18 mouse cellular contexts compared by ENCODE assay signal in the genomic region with DNA sequence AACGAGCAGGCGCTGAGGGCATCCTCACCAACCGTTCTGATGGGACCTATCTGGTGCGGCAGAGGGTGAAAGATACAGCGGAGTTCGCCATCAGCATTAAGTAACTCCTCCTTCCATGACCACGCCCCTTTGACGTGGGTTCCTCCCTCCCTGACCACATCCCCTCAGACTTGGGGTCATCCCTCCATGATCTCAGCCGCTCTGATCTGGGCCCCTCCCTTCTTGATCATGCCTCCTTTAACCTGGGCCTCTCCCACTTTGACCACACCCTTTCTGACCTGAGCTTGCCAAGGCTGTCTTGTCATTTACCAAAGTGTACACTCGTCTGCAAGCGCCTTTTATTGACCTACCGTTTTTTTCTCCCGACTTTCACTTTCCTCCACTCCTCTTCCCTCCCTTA. TPM values are rescaled to one million over a fixed set of nuclear protein-coding genes. Genes with fewer than 3 reads are reported as not detected.
DNase-seq lines count a peak whose midpoint lies in the region; ATAC-seq and TF ChIP-seq lines count a peak whose summit lies in the region.
"Had no signal": no experiment of that assay in that cellular context is flagged by ENCODE, and none has a peak within 500 bp of the region (broad histone marks: within the 10 kb centered on the region; RNA-seq: fewer than 3 reads in every experiment).

No protein-coding gene starts in this region.

- WGBS in lung, embryonic 14.5 days: 26% methylated on average over 13 of the region's 13 CpGs
- WGBS in intestine, embryonic 15.5 days: 33% methylated on average over 13 of the region's 13 CpGs
- WGBS in stomach, embryonic 16.5 days: 37% methylated on average over 13 of the region's 13 CpGs

- no peak overlapping the region for H3K27ac ChIP-seq in lung, embryonic 14.5 days (ENCODE audit: low read depth)
- H3K27ac ChIP-seq in ES-E14 (ENCODE audit: insufficient read depth, low read depth, low read length, poor library complexity, severe bottlenecking): no peak overlapping the region
- no peak overlapping the region for H3K27ac ChIP-seq in intestine, embryonic 15.5 days
- H3K27ac ChIP-seq in stomach, embryonic 16.5 days (ENCODE audit: low read length): no peak overlapping the region
- H3K27ac ChIP-seq: forebrain, embryonic 12.5 days; gastrocnemius, adult 2 months; limb, embryonic 13.5 days; midbrain, embryonic 15.5 days had no signal

- H3K27me3 ChIP-seq in lung, embryonic 14.5 days (ENCODE audit: insufficient read depth, low read length): no peaks in the 10 kb centered on the region
- no peaks in the 10 kb centered on the region for H3K27me3 ChIP-seq in intestine, embryonic 15.5 days (replicated peaks)
- no peaks in the 10 kb centered on the region for H3K27me3 ChIP-seq in stomach, embryonic 16.5 days (ENCODE audit: control insufficient read depth, insufficient read depth, low read length)
- H3K27me3 ChIP-seq: forebrain, embryonic 12.5 days; limb, embryonic 13.5 days; midbrain, embryonic 15.5 days had no signal

- in situ Hi-C loops in ES-E14 (cut with MboI; ENCODE audit: low sequenced_read_pairs in 2 of 2, unreplicated experiment in 2 of 2): no loop called here

- no peak for TF ChIP-seq CTCF in lung, embryonic 14.5 days (IDR thresholded peaks at IDR 0.05; ENCODE audit: low read depth)

- no peaks in the 10 kb centered on the region for H3K9me3 ChIP-seq in lung, embryonic 14.5 days (ENCODE audit: low read depth, low read length)
- no peaks in the 10 kb centered on the region for H3K9me3 ChIP-seq in ES-E14 (ENCODE audit: control insufficient read depth, insufficient read depth, low read depth, low read length)
- no peaks in the 10 kb centered on the region for H3K9me3 ChIP-seq in intestine, embryonic 15.5 days
- H3K9me3 ChIP-seq in stomach, embryonic 16.5 days (replicated peaks; ENCODE audit: control insufficient read depth, low read length): no peaks in the 10 kb centered on the region
- H3K9me3 ChIP-seq: forebrain, embryonic 12.5 days; limb, embryonic 13.5 days; midbrain, embryonic 15.5 days had no signal

- H3K9ac ChIP-seq in lung, embryonic 14.5 days: no peak overlapping the region
- H3K9ac ChIP-seq in ES-E14 (ENCODE audit: insufficient read depth, low read depth, low read length, poor library complexity, severe bottlenecking): no peak overlapping the region
- H3K9ac ChIP-seq in intestine, embryonic 15.5 days: no peak overlapping the region
- H3K9ac ChIP-seq in stomach, embryonic 16.5 days (ENCODE audit: low read length): no peak overlapping the region
- H3K9ac ChIP-seq: forebrain, embryonic 12.5 days; limb, embryonic 13.5 days; midbrain, embryonic 15.5 days had no signal

- no peaks in the 10 kb centered on the region for H3K36me3 ChIP-seq in lung, embryonic 14.5 days (ENCODE audit: insufficient read depth)
- H3K36me3 ChIP-seq in ES-E14 (ENCODE audit: control insufficient read depth, insufficient read depth, low read length, poor library complexity, severe bottlenecking): no peaks in the 10 kb centered on the region
- no peaks in the 10 kb centered on the region for H3K36me3 ChIP-seq in intestine, embryonic 15.5 days
- H3K36me3 ChIP-seq in stomach, embryonic 16.5 days (ENCODE audit: control insufficient read depth, insufficient read depth, low read length): no peaks in the 10 kb centered on the region
- H3K36me3 ChIP-seq: forebrain, embryonic 12.5 days; limb, embryonic 13.5 days; midbrain, embryonic 15.5 days had no signal

- DNase-seq in lung, embryonic 14.5 days: peak; percentile 6
- DNase-seq in lung, postnatal 14 days: no peak
- DNase-seq in ES-E14 (ENCODE audit: low read depth, low spot score): peak; percentile 42
- no peak for DNase-seq in adipocyte (ENCODE audit: low spot score)
- DNase-seq in frontal cortex, postnatal 25 days (ENCODE audit: low spot score in 2 of 2): no peak
- DNase-seq: adrenal gland, postnatal 25 days; cerebellum, postnatal 14 days; gastrocnemius, adult 2 months; heart, postnatal 4 days; kidney, adult 2 months; spleen, adult 18-20 months had no signal

- H3K4me3 ChIP-seq in lung, embryonic 14.5 days (ENCODE audit: low read depth, low read length): no peak overlapping the region
- H3K4me3 ChIP-seq in ES-E14 (ENCODE audit: insufficient read depth in 1 of 2, low read depth in 1 of 2, low read length in 2 of 2, poor library complexity in 1 of 2, severe bottlenecking in 1 of 2): peak overlapping the region in 1 of 2 experiments; percentile 16; a peak in 1 of 4 replicates
- no peak overlapping the region for H3K4me3 ChIP-seq in intestine, embryonic 15.5 days (replicated peaks)
- no peak overlapping the region for H3K4me3 ChIP-seq in stomach, embryonic 16.5 days (replicated peaks; ENCODE audit: low read length)
- H3K4me3 ChIP-seq: forebrain, embryonic 12.5 days; gastrocnemius, adult 2 months; limb, embryonic 13.5 days; midbrain, embryonic 15.5 days had no signal

- H3K4me2 ChIP-seq in lung, embryonic 14.5 days: no peak overlapping the region
- H3K4me2 ChIP-seq in intestine, embryonic 15.5 days (replicated peaks): peak overlapping the region; percentile 31; the same call in 1 of the 2 replicates
- 0 out of 2 replicates have a peak overlapping the region, but pooled peaks have one; percentile 13 for H3K4me2 ChIP-seq in stomach, embryonic 16.5 days (ENCODE audit: low read depth, low read length)
- H3K4me2 ChIP-seq: forebrain, embryonic 12.5 days; heart, embryonic 11.5 days; limb, embryonic 13.5 days; midbrain, embryonic 15.5 days had no signal

- ATAC-seq in lung, embryonic 14.5 days (ENCODE audit: insufficient read depth): no peak
- peak; percentile 66; the same call in 1 of the 2 replicates for ATAC-seq in intestine, embryonic 15.5 days
- ATAC-seq in stomach, embryonic 16.5 days (ENCODE audit: insufficient read depth, low FRiP score): peak; percentile 37; the same call in 1 of the 2 replicates
- ATAC-seq: lung, postnatal 0 days; midbrain, embryonic 15.5 days had no signal

- H3K4me1 ChIP-seq in lung, embryonic 14.5 days (ENCODE audit: insufficient read depth): no peaks in the 10 kb centered on the region
- H3K4me1 ChIP-seq in ES-E14 (ENCODE audit: control insufficient read depth in 2 of 2, insufficient read depth in 2 of 2, low read length in 2 of 2, poor library complexity in 1 of 2): peaks cover 0 to 3% of the 10 kb centered on the region in 2 experiments; a peak in 1 of 4 replicates
- H3K4me1 ChIP-seq in intestine, embryonic 15.5 days (replicated peaks): no peaks in the 10 kb centered on the region
- H3K4me1 ChIP-seq in stomach, embryonic 16.5 days (ENCODE audit: control insufficient read depth, insufficient read depth, low read length): no peaks in the 10 kb centered on the region
- H3K4me1 ChIP-seq: forebrain, embryonic 12.5 days; limb, embryonic 13.5 days; midbrain, embryonic 15.5 days had no signal

TF ChIP-seq in ES-E14, 5 proteins besides CTCF, POLR2A, EP300 and RAD21:
- no peak for TF ChIP-seq ZNF384 (IDR thresholded peaks at IDR 0.05; ENCODE audit: low read depth, low read length)
- TF ChIP-seq MAFK (IDR thresholded peaks at IDR 0.05; ENCODE audit: insufficient read depth, low read depth, low read length): no peak
- TF ChIP-seq HCFC1 (IDR thresholded peaks at IDR 0.05; ENCODE audit: borderline replicate concordance, insufficient read depth, low read length): no peak
- no peak for TF ChIP-seq CHD2 (IDR thresholded peaks at IDR 0.05; ENCODE audit: low read depth, low read length)
- no peak for TF ChIP-seq ZC3H11A (IDR thresholded peaks at IDR 0.05; ENCODE audit: borderline replicate concordance, low read depth, low read length)

RNA-seq across cellular contexts. Expression of gene Vav1, which starts 32.9 kb away (rescaled TPM):
- polyA plus RNA-seq in lung, embryonic 14.5 days (2014; fragmentation: Nextera tagmentation; extraction: Ambion mirVana): 2.7 TPM in 2 replicates
- 1.1 and 1.3 TPM in 2 replicates for total RNA-seq in ES-E14 (2012; rRNA removed)
- 3.2 TPM in 2 replicates for polyA plus RNA-seq in intestine, embryonic 15.5 days (2015; fragmentation: Nextera tagmentation; extraction: Ambion mirVana)
- 3.9 and 5.8 TPM in 2 replicates for polyA plus RNA-seq in stomach, embryonic 16.5 days (2015; fragmentation: Nextera tagmentation; extraction: Ambion mirVana)

RNA-seq across cellular contexts. Expression of gene Adgre1, which starts 46.7 kb away (rescaled TPM):
- 5.6 and 6.2 TPM in 2 replicates for polyA plus RNA-seq in lung, embryonic 14.5 days (2014; fragmentation: Nextera tagmentation; extraction: Ambion mirVana)
- total RNA-seq in ES-E14 (2012; rRNA removed): 0.22 TPM in 1 of 2 replicates, not detected in the other
- polyA plus RNA-seq in intestine, embryonic 15.5 days (2015; fragmentation: Nextera tagmentation; extraction: Ambion mirVana): 5.7 and 6.3 TPM in 2 replicates
- polyA plus RNA-seq in stomach, embryonic 16.5 days (2015; fragmentation: Nextera tagmentation; extraction: Ambion mirVana): 8.8 and 9.7 TPM in 2 replicates

Comparison
In these comparisons a context has a peak if more than half of its experiments do, and no peak if none do; other contexts are left out.
1. DNase-seq: peak in lung, embryonic 14.5 days (single experiment) and ES-E14 (single experiment); none in lung, postnatal 14 days (single experiment), adipocyte (single experiment) and frontal cortex, postnatal 25 days (0 of 2).